Mouse (Mus musculus): Measurements from ENCODE around the gene Il18bp. TPM values are rescaled to one million over a fixed set of nuclear protein-coding genes. Genes with fewer than 3 reads are reported as not detected.

Gene Il18bp
- total and polyA plus RNA-seq, 3 experiments, result 1.0 to 1.8 TPM; not detected in 1

DNA sequence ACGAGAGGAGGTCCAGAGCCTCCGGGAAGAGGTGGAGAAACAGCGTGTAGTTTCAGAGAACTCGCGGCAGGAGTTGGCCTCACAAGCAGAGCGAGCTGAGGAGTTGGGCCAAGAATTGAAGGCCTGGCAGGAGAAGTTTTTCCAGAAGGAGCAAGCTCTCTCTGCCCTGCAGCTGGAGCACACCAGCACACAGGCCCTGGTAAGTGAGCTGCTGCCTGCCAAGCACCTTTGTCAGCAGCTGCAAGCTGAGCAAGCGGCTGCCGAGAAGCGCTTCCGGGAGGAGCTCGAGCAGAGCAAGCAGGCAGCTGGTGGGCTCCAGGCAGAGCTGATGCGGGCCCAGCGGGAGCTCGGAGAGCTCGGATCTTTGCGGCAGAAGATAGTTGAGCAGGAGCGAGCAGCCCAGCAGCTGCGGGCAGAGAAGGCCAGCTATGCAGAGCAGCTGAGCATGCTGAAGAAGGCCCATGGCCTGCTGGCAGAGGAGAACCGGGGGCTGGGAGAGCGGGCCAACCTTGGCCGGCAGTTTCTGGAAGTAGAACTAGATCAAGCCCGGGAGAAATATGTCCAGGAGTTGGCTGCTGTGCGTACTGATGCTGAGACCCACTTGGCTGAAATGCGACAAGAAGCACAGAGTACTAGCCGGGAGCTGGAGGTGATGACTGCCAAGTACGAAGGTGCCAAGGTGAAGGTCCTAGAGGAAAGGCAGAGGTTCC lies 17.4 kb downstream of the Il18bp start:
- Histone ChIP-seq H3K36me3 (ENCODE audit: control insufficient read depth in 1 of 2, insufficient read depth in 2 of 2, low read length in 2 of 2) (peaks cover 2 to 14% of the 10 kb centered on the region in 2 experiments), H3K27ac (ENCODE audit: control insufficient read depth, low read depth, low read length) (no peak overlapping the region), H3K9ac (ENCODE audit: control insufficient read depth, low read depth, low read length, poor library complexity, severe bottlenecking) (no peak overlapping the region), H3K27me3 (ENCODE audit: control insufficient read depth in 1 of 2, insufficient read depth in 2 of 2, low read length in 2 of 2) (no peaks in the 10 kb centered on the region), H3K4me3 (ENCODE audit: control insufficient read depth in 1 of 2, insufficient read depth in 1 of 2, low read depth in 2 of 2, low read length in 2 of 2) (no peak overlapping the region), H3K79me2 (ENCODE audit: control insufficient read depth, insufficient read depth, low read length, poor library complexity) (no peaks in the 10 kb centered on the region), H3K4me1 (ENCODE audit: control insufficient read depth in 1 of 2, insufficient read depth in 2 of 2, low read length in 2 of 2) (no peaks in the 10 kb centered on the region), H3K9me3 (replicated peaks; ENCODE audit: insufficient read depth, low read length) (no peaks in the 10 kb centered on the region)
- TF ChIP-seq MYC (IDR thresholded peaks at IDR 0.05; ENCODE audit: low read depth, low read length), result no peak
- no peak for TF ChIP-seq RAD21 (IDR thresholded peaks at IDR 0.05; ENCODE audit: low read depth, low read length)
- no peak for TF ChIP-seq NELFE (IDR thresholded peaks at IDR 0.05; ENCODE audit: low read depth, low read length)
- TF ChIP-seq MEF2A (IDR thresholded peaks at IDR 0.05; ENCODE audit: extremely low read depth, insufficient replicate concordance, low read depth, low read length, poor library complexity, severe bottlenecking), result no peak
- no peak for TF ChIP-seq RCOR1 (IDR thresholded peaks at IDR 0.05; ENCODE audit: low read depth, low read length)
- no peak for TF ChIP-seq ZKSCAN1 (IDR thresholded peaks at IDR 0.05; ENCODE audit: low read depth, low read length)
- TF ChIP-seq TBP (IDR thresholded peaks at IDR 0.05; ENCODE audit: low read depth, low read length), result no peak
- no peak for TF ChIP-seq POLR2AphosphoS5 (IDR thresholded peaks at IDR 0.05; ENCODE audit: borderline replicate concordance, low read depth, low read length)
- TF ChIP-seq USF2 (IDR thresholded peaks at IDR 0.05; ENCODE audit: borderline replicate concordance in 1 of 2, insufficient read depth in 1 of 2, low read depth in 1 of 2, low read length in 2 of 2), result no peak
- no peak for TF ChIP-seq SMC3 (IDR thresholded peaks at IDR 0.05; ENCODE audit: low read depth, low read length)
- TF ChIP-seq SIN3A (IDR thresholded peaks at IDR 0.05; ENCODE audit: low read length), result no peak
- TF ChIP-seq CHD2 (IDR thresholded peaks at IDR 0.05; ENCODE audit: low read length), result no peak
- TF ChIP-seq USF1 (IDR thresholded peaks at IDR 0.05; ENCODE audit: low read depth, low read length), result no peak
- no peak for TF ChIP-seq TAL1 (IDR thresholded peaks at IDR 0.05; ENCODE audit: low read length)
- no peak for DNase-seq (ENCODE audit: low read depth, low spot score)

DNA sequence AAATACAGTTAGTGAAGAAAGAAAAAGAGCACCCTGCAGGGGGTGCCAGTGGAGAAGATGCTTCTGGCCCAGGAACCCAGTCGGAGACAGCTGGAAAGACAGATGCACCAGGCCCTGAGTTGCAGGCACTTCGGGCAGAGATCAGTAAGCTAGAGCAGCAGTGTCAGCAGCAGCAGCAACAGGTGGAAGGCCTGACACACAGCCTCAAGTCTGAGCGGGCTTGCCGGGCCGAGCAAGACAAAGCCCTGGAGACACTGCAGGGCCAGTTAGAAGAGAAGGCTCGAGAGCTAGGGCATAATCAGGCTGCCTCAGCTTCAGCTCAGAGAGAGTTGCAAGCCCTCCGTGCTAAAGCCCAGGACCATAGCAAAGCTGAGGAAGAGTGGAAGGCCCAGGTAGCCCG lies 18.2 kb downstream of the Il18bp start:
- Histone ChIP-seq H3K27ac (ENCODE audit: control insufficient read depth, low read depth, low read length) (no peak overlapping the region), H3K79me2 (ENCODE audit: control insufficient read depth, insufficient read depth, low read length, poor library complexity) (no peaks in the 10 kb centered on the region), H3K4me1 (ENCODE audit: control insufficient read depth in 1 of 2, insufficient read depth in 2 of 2, low read length in 2 of 2) (no peaks in the 10 kb centered on the region), H3K9me3 (replicated peaks; ENCODE audit: insufficient read depth, low read length) (no peaks in the 10 kb centered on the region), H3K4me3 (ENCODE audit: control insufficient read depth in 1 of 2, insufficient read depth in 1 of 2, low read depth in 2 of 2, low read length in 2 of 2) (no peak overlapping the region), H3K27me3 (ENCODE audit: control insufficient read depth in 1 of 2, insufficient read depth in 2 of 2, low read length in 2 of 2) (no peaks in the 10 kb centered on the region), H3K9ac (ENCODE audit: control insufficient read depth, low read depth, low read length, poor library complexity, severe bottlenecking) (no peak overlapping the region), H3K36me3 (ENCODE audit: control insufficient read depth in 1 of 2, insufficient read depth in 2 of 2, low read length in 2 of 2) (peaks cover 0 to 13% of the 10 kb centered on the region in 2 experiments; a peak in 2 of 4 replicates)
- DNase-seq (ENCODE audit: low read depth, low spot score), result no peak
- TF ChIP-seq MXI1 (IDR thresholded peaks at IDR 0.05; ENCODE audit: low read depth, low read length) (no peak), CTCF (IDR thresholded peaks at IDR 0.05 in 2 of 3, conservative IDR thresholded peaks at IDR 0.05 in 1 of 3; ENCODE audit: control insufficient read depth in 1 of 3, insufficient read depth in 1 of 3, low read depth in 2 of 3, low read length in 3 of 3, poor library complexity in 1 of 3, severe bottlenecking in 1 of 3) (no peak), ELF1 (IDR thresholded peaks at IDR 0.05; ENCODE audit: low read depth, low read length) (no peak), USF1 (IDR thresholded peaks at IDR 0.05; ENCODE audit: low read depth, low read length) (no peak), UBTF (IDR thresholded peaks at IDR 0.05; ENCODE audit: borderline replicate concordance, insufficient read depth, low read depth, low read length) (no peak), USF2 (IDR thresholded peaks at IDR 0.05; ENCODE audit: borderline replicate concordance in 1 of 2, insufficient read depth in 1 of 2, low read depth in 1 of 2, low read length in 2 of 2) (no peak), MAX (IDR thresholded peaks at IDR 0.05; ENCODE audit: low read length) (no peak), MAZ (IDR thresholded peaks at IDR 0.05; ENCODE audit: low read depth, low read length) (no peak), GABPA (IDR thresholded peaks at IDR 0.05; ENCODE audit: low read depth, low read length) (no peak), CHD1 (IDR thresholded peaks at IDR 0.05; ENCODE audit: low read depth, low read length) (no peak), MAFK (IDR thresholded peaks at IDR 0.05; ENCODE audit: borderline replicate concordance, low read depth, low read length) (no peak), RAD21 (IDR thresholded peaks at IDR 0.05; ENCODE audit: low read depth, low read length) (no peak), SMC3 (IDR thresholded peaks at IDR 0.05; ENCODE audit: low read depth, low read length) (no peak), JUND (IDR thresholded peaks at IDR 0.05; ENCODE audit: low read depth, low read length) (no peak), E2F4 (IDR thresholded peaks at IDR 0.05; ENCODE audit: borderline replicate concordance, low read depth, low read length) (no peak), RCOR1 (IDR thresholded peaks at IDR 0.05; ENCODE audit: low read depth, low read length) (no peak), CHD2 (IDR thresholded peaks at IDR 0.05; ENCODE audit: low read length) (no peak), POLR2AphosphoS2 (IDR thresholded peaks at IDR 0.05; ENCODE audit: low read length) (no peak), NRF1 (IDR thresholded peaks at IDR 0.05; ENCODE audit: insufficient read depth, low read depth, low read length, poor library complexity, severe bottlenecking) (no peak)
